Mouse (Mus musculus) adrenal gland, adult (tissue): ENCODE results near the gene Zic5.

Experiments used
- DNase-seq, 2 experiments: peaks; one replicate each; pipeline ENCODE4 v3.0.0; 2022 to 2023; ENCODE audit warnings: low spot score in 1 of 2; ENCODE audit not compliant: inconsistent age in 2 of 2

Gene Zic5

DNA sequence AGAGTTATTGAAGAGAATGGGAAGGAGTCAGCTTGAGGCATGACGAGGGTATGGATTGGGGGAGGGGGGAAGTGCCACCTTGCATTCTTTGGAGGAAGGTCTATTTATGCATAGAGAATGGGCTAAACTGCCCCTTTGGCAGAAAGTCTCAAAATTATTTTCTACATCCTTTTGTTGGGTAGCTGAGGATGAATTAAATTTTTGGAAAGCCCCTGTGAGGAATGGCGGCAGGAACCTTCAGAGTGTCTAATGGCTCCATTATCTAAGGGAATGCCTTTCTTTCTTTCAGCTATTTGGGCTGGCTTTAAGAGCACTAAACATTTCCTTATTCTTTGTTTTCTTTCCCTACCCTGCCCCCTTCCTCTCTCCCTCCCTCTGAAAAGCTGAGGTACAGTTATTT, 14.9 kb upstream of the Zic5 start:
- peak in 1 of 2 experiments; percentile 10 for DNase-seq

DNA sequence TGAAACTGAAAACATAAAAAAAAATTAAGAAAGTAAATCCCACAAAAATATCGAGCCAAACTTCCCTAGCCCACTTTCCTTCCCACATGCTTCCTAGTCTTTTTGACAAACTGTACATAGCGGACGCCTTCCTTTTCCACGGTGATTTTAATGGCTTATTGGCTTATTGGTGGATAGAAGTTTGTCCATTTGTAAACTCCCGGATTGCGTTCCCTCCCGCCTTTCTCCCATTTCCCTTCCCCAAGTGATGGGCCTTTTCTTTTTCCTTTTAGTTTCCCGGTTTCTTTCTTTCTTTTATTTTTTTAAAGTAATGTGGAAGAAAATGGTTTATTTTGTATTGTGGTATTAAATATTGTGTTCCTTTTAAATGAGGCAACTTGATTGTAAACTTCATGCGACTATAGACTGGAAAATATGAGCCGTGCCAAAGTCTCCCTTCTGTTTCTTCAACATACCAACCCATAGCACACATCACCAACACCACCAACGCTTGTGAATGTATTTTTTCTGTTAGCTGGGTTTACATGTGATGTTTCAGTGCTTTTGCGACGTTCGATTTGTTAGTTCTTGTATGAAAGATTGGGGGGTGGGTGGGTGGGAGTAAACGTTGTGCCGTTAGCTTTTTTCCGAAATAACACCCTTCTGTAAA, 14.1 kb upstream of the Zic5 start:
- DNase-seq: no peak

DNA sequence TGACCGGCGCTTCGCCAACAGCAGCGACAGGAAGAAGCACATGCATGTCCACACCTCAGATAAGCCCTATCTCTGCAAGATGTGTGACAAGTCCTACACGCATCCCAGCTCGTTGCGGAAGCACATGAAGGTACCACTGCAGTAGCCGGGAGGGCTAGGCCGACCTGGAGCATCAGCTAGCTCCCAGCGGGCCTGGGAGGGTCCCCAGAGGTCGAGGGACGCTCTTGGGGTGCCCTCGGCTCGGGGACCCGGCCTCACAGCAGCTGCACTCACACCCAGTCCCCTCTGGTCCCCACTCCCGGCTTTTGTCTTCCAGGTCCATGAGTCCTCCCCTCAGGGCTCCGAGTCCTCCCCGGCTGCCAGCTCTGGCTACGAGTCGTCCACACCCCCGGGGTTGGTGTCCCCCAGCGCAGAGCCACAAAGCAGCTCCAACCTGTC, 13.1 kb upstream of the Zic5 start:
- peak; percentile 17 to 46 for DNase-seq

DNA sequence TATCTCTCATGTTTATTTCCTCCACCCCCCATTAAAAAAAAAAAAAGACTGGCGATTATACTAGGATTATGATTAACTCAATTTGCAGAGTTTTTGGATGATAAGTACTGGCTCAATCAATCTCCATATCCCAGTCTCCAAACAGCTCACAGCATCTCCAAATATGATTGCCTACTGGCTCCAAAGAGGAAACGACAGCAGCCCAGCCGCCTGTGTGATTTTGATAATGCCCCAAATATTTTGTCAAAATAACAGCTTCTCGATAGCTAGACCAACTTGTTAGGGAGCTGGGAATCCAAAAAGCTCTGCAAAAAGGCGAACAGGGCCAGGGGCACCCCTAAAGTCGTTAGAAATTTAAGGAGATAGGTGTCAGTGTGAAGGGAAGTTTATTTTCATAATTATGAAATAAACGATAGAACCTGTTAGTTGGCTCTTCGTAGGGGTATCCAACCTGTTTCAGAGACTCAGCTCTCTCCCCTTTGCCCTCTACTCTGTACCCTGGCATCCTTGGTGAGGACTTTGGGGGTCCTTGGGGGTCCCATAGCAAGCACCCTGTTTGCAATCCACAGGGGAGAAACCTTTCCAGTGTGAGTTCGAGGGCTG, 12.6 kb upstream of the Zic5 start:
- DNase-seq: peak in 1 of 2 experiments; percentile 39

DNA sequence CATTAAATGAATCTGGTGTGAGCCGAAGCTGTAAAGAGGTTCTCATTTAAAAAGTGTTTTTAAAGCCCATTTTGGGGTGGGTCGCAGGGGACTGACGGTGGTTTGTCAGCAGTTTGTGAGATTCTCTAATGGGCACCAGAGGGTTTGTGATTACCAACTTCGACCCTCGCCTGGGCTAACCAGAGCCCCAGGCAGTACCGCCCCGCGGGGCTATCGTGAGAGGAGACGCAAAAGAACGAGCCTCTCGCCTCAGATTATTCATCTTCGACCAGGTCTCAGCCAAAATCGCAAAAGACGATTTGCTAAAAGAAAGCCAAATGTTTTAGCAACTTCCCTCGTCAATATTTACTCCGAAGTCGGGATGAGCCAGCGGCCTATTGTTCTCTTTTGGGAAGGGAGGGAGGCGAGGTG, 11.8 kb upstream of the Zic5 start:
- peak in 1 of 2 experiments; percentile 41 for DNase-seq

DNA sequence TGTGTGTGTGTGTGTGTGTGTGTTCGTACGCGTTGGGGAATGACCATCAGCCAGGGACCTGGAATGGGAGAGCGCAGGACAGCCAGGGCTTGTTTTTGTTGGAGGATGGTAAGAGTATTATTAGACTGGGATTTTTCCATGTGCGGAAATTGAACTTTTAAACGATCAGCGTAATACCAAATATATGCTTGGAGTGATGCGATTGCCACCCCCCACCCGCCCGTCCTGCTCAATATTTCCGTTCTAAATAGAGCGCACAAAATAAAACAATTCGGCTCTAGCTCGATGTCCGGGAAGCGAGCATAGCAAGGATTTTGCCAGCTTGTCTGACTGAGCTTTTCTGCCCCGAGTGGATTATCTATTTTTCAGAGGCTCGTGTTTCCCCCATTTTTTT, 11.3 kb upstream of the Zic5 start:
- DNase-seq: no peak

DNA sequence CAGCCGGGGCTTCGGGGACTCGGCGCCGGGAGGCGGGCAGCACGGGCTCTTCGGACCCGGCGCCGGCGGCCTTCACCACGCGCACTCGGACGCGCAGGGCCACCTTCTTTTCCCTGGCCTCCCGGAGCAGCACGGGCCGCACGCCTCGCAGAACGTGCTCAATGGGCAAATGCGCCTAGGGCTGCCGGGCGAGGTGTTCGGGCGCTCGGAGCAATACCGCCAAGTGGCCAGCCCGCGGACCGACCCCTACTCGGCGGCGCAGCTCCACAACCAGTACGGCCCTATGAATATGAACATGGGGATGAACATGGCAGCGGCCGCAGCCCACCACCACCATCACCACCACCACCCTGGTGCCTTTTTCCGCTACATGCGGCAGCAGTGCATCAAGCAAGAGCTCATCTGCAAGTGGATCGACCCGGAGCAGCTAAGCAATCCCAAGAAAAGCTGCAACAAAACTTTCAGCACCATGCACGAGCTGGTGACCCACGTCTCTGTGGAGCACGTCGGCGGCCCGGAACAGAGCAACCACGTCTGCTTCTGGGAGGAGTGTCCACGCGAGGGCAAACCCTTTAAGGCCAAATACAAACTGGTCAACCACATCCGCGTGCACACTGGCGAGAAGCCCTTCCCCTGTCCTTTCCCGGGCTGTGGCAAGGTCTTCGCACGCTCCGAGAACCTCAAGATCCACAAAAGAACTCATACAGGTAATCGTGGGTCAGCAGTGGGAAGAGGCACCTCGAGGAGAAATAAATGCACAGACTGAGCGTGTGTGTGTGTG, 10.8 kb upstream of the Zic5 start:
- peak in 1 of 2 experiments; percentile 60 for DNase-seq

DNA sequence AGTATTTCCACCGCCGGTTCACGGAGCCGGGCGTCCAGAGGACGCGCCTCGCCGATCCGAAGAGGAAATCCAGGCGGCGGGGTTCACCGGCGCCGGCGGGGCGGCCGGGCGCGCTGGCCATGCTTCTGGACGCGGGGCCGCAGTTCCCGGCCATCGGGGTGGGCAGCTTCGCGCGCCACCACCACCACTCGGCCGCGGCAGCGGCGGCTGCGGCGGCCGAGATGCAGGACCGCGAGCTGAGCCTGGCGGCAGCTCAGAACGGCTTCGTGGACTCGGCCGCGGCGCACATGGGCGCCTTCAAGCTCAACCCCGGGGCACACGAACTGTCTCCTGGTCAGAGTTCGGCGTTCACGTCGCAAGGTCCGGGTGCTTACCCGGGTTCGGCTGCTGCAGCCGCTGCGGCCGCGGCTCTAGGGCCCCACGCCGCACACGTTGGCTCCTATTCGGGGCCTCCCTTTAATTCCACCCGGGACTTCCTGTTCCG, 10.1 kb upstream of the Zic5 start:
- peak in 1 of 2 experiments; percentile 66 for DNase-seq

DNA sequence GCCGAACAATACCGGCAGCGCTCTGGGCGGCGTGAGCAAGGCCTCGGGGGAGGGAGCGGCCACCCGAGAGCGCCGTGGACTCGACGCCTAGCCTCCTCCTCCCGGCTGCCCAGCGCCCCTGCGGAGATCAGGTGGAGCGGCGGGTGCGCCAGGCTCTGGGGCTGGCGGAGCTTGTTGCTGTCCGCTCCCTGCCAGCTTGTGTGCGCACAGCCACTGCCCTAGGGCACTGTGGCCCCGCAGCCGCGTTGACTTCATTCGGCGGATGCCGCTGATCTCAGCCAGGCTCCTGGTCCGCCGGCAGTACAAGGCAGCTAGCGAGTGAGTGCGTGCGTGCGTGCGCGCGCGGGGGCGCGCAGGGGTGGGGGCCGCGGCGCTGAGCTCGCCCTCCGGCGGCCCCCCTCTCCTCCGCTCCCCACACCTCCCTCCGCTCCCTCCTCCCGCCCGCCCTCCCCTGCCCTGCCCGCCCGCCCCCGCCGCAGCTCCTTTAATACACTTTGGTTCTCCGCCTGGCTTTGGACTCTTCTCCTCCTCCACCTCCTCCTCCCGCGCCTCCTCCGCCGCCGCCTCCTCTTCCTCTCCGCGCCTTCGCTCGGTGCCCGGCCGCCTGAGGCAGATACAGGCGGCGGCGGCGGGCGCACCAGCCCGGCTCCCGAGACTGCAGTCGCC, 9.5 kb upstream of the Zic5 start, which contains the start of gene Zic2:
Gene Zic2, plus strand, starts transcription at position 545 of the 666 bp plus-strand sequence.
- peak; percentile 31 to 68 for DNase-seq

DNA sequence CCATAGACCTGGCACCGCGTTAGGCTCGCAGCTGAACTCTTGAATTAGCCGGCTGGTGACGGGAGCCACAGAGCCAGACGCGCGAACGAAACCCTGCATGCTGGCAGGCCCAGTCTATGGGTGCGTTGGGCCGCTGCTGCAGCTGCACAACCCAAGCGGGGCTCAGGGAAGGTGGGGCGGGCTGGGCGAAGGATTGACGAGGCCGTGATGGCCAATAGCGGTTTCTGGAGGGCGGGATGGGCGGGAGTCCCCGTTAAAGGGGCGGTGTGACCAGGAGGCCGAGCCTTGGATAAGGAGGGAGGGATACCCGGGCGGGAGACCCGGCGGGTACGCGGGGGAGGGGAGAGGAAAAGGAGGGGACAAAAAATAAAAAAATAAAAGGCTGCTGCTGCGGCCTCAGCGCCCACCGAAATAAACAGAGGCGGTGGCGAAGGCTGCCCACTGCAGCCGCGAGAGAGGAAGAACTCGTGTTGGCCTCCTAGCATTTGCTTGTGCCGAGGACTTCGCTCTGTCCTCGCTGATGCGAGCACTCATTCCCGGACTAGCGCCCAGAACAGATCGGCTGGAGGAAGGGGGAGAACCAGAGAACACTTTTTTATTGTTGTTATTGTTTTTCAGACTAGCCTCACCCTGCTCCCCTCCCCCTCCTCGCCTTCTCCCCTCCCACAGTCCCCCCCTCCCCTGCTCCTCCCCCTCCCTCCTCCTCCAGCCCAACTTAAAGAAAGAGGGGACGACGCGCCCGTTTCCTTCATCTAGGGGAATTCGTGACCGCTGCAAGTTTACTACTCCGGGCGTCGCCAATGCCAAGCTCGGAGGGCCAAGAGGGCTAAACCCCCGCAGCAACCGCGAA, 8.8 kb upstream of the Zic5 start:
- DNase-seq: peak in 1 of 2 experiments; percentile 53

DNA sequence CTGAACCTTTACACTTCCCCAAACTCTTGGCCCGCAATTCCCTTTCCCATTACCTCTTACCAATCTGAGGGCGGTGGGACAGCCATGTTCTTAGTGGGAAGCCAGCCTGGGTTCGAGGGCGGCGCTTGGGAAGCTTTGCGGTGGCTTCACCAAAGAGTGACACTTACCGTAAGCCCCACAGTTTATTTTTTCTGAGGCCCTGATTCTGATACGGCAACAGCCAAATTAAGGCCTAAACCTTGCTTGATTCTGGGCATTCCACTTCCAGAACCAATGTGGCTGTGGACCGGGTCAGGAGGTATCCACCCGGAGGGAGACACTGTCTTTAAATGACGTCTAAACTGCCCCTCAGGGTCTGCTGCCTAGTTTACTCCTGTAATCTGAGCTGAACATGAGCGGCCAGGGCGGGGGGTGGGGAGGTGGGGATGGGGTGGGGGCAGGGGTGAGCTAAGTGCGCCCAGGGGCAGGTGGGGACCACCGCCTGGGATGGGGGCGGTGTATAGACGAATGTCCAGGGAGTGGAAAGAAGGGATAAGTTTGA, 7.8 kb upstream of the Zic5 start:
- no peak for DNase-seq

DNA sequence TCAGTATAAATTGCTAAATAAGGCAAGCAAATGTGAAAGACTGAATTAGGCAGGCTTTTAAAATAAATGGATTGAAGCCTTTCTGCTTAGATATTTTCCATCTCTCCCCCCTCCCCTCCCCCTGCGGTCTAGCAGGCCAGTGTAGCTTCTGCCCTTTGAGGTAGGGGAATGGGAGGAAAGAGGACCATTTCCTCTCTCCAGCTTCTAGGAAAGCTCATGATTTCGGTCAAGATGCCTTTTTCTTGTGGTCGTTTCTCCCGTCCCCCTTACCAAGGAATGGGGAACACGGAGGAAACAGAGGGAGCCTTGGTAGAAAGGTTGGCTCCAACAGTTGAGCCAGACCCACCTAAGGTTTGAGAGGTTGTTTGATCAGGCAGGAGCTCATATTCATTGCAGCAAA, 7.2 kb upstream of the Zic5 start:
- no peak for DNase-seq

DNA sequence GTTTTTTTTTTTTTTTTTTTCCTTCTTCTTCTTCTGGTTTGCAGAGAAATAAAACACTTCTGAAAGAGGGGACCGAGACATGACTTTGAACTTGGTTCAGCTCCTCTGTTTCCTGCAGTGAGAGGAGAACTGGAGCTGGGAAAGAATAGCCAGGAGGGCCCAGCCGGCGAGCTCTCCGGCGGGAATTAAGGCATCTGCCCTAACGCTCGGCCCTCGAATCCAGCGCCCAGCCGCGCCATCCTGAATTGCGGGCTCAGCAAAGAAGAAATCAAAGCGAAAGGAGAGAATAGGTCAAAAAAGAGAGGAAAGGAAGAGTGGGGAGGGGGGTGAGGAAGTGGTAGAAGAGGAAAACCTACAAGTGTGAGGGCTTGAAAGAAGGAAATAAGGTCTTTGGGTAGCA, 6.7 kb upstream of the Zic5 start:
- peak in 1 of 2 experiments; percentile 33 for DNase-seq

DNA sequence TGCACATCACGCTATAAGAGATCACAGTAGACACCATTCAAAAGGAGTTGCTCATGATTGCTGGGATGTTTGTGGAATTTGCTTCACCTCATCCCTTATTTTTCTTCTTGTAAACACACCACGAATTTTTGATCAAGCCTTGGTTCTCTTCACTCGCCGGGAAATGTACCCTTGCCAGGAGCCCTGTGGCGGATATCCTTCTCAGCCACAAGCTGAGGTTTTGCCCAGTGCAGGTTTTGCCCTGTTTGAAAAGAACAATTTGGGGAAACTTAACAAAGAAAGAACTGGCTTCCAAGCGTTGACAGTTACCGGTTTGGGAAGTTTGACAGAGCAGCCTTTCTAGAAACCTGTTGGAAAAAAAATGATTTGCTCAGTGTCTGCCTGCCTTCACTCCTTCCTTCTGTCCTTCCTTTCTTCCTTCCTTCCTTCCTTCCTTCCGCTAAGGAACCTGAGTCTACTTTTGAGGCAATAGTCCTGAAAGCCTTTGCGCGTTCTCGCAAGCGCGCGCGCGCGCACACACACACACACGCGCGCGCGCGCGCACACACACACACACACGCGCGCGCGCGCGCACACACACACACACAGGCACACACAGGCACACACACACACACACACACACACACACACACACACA, 6.1 kb upstream of the Zic5 start:
- DNase-seq: no peak

DNA sequence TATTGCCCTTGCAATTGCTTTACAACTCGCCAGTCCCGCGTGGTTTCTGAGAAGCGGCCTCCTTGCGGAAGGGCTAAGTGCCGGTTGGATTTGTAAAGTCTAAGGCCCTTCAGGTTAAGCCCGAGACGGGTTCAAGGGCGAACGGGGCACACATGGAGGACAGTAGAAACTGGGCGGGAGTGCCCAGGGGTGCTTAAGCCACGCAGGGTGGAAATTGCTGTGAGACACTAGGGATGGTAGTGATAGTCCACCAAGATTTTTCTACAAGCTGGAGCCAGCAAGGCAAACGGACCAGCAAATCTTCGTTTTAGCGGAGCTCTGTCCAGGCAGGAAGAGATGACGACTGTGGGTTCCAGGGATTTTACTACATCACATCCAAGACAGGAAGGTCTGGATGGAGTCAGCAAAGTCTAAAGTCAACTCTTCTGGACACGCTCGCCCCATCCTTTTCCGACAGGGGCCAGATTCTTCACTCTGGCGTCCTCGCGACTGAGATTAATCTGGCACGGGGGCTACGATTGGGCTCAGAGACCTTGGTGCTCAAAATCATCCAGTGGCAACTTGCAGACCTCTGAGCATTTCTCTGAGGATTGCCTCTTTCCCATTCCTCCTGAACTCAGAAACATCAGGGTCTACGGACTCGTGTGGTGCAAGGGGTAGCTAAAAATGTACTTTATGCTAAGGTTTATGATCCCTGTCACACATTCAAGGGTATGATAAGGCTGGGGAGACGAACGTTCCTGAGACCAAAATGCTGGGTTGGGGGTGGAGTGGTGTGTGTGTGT, 3.7 kb upstream of the Zic5 start:
- DNase-seq: peak in 1 of 2 experiments; percentile 33

DNA sequence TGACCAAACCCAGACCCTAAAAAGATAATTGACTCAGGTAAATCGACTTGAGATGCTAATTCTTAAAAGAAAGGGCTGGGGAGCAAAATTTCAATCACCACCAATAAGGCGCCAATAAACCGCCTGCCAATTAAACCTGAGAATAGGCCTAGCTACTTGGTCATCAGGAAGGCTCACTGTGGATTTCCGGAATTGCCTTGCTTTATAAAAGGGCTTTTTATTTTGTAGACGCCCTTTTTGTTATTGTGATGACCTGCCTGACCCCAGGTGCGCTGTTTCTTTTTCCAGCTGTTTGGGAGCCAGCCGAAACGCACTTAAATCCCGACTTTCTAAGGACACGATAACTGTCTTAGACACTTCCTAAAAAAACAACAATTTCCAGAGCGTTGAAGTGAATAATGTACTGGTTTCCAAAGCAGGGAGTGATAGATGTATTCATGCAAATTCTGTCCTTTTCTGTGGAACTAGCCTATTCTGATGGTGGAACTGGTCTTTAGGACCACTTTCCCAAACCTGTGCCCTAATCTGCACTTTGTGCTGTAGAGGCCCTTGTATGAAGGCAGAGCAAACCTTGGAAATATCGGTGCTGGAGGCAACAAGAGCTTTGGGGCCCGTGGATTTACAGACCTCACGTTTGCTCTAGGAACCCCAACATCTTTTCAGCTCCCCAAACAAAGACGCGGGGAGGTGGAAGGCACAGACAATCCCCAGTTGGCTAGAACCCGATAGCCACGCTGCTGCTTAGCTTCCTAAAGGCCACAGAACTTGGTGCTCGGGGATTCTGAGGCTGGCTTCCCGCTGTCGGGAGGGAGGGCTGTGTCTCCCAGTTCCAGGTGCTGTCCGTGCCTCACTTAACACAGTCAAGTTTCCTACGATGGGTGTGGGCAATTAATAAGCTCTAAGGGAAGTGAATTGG, 2.7 kb upstream of the Zic5 start:
- DNase-seq: peak in 1 of 2 experiments; percentile 24

DNA sequence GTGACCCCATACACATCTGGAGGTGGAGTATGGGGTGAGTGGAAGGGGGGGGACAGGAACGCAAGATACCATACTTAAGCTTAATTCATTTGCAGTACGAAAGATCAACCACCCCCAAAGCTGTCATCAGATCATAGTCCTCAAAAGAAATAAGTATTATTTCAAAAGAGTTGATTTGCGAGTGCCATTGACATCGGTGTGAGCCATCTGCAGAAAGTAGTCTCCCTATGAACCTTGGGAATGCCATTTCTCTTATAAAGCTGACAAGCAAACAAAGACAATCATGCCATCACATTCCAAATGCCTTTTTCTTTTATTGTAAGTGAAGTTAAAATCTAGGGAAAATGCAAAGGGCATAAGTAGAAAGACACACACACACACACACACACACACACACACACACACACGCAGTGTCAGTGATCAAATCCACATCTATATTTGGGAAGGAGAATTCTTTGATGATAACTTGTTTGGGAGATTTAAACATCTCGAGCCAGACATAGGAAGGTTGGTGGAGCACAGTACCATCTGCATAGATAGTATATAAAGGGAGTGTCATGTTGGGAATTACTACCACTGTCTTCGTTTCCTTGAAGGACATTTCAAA, 1.4 kb upstream of the Zic5 start:
- no peak for DNase-seq
